Mouse (Mus musculus) MEL (cell line): ENCODE results near the gene Gls. TPM values are rescaled to one million over a fixed set of nuclear protein-coding genes. Genes with fewer than 3 reads are reported as not detected.

ENCODE experiments used
- DNase-seq: peaks from one replicate; pipeline ENCODE4 v3.0.0; 2011; ENCODE audit warnings: low read depth, low spot score
- H3K27ac ChIP-seq: 2 replicates; pipeline ENCODE4 v1.5.1; 2012; ENCODE audit warnings: low read depth, mild to moderate bottlenecking, control low read depth, low read length, moderate library complexity; ENCODE audit not compliant: control insufficient read depth
- H3K27me3 ChIP-seq, 2 experiments: fragments of 150-350 bp in 1 of 2; sonication (generic) in 1 of 2; 2 replicates each; pipeline ENCODE4 v1.6.1; 2012; ENCODE audit warnings: low read length in 2 of 2, mild to moderate bottlenecking in 2 of 2, improper control_type of control experiment in 1 of 2, moderate library complexity in 1 of 2; ENCODE audit not compliant: insufficient read depth in 2 of 2, control insufficient read depth in 1 of 2
- H3K36me3 ChIP-seq, 2 experiments: 2 replicates each; pipeline ENCODE4 v1.6.1; 2012 to 2014; ENCODE audit warnings: low read length in 2 of 2, improper control_type of control experiment in 1 of 2, inconsistent platforms in 1 of 2, mild to moderate bottlenecking in 1 of 2; ENCODE audit not compliant: insufficient read depth in 2 of 2, control insufficient read depth in 1 of 2
- H3K4me1 ChIP-seq, 2 experiments: fragments of 150-350 bp in 1 of 2; sonication (generic) in 1 of 2; 2 replicates each; pipeline ENCODE4 v1.6.1; 2012; ENCODE audit warnings: low read length in 2 of 2, improper control_type of control experiment in 1 of 2, mild to moderate bottlenecking in 1 of 2; ENCODE audit not compliant: insufficient read depth in 2 of 2, control insufficient read depth in 1 of 2
- H3K4me3 ChIP-seq, 2 experiments: fragments of 150-350 bp in 1 of 2; sonication (generic) in 1 of 2; 2 replicates each; pipeline ENCODE4 v1.5.1; 2012; ENCODE audit warnings: low read depth in 2 of 2, low read length in 2 of 2, mild to moderate bottlenecking in 2 of 2, moderate library complexity in 2 of 2, control low read depth in 1 of 2, improper control_type of control experiment in 1 of 2; ENCODE audit not compliant: control insufficient read depth in 1 of 2, insufficient read depth in 1 of 2
- H3K79me2 ChIP-seq: 2 replicates; pipeline ENCODE4 v1.6.1; 2012; ENCODE audit warnings: mild to moderate bottlenecking, low read length, moderate library complexity; ENCODE audit not compliant: control insufficient read depth, poor library complexity, insufficient read depth
- H3K9ac ChIP-seq: 2 replicates; pipeline ENCODE4 v1.6.1; 2012; ENCODE audit warnings: low read depth, mild to moderate bottlenecking, control low read depth, low read length, moderate library complexity; ENCODE audit not compliant: control insufficient read depth, poor library complexity, severe bottlenecking
- H3K9me3 ChIP-seq: fragments of 150-350 bp; sonication (generic); replicated peaks from 2 replicates; pipeline ENCODE4 v1.6.1; 2012; ENCODE audit warnings: mild to moderate bottlenecking, low read length, improper control_type of control experiment, moderate library complexity; ENCODE audit not compliant: insufficient read depth
- CHD2 ChIP-seq: IDR thresholded peaks from 2 replicates; pipeline ENCODE4 v1.6.1; 2011; ENCODE audit warnings: low read length, improper control_type of control experiment
- CTCF ChIP-seq, 3 experiments: IDR thresholded peaks in 2 of 3; conservative IDR thresholded peaks in 1 of 3; 2 replicates each; pipeline ENCODE4 v1.5.1; 2011 to 2012; ENCODE audit warnings: low read length in 3 of 3, low read depth in 2 of 3, mild to moderate bottlenecking in 2 of 3, improper control_type of control experiment in 1 of 3, inconsistent platforms in 1 of 3, mixed read lengths in 1 of 3, moderate library complexity in 1 of 3; ENCODE audit not compliant: control insufficient read depth in 1 of 3, insufficient read depth in 1 of 3, poor library complexity in 1 of 3, severe bottlenecking in 1 of 3
- E2F4 ChIP-seq: IDR thresholded peaks from 2 replicates; pipeline ENCODE4 v1.6.1; 2011; ENCODE audit warnings: low read depth, low read length, improper control_type of control experiment, borderline replicate concordance
- GATA1 ChIP-seq: IDR thresholded peaks from 2 replicates; pipeline ENCODE4 v1.6.1; 2011; ENCODE audit warnings: low read depth, low read length, improper control_type of control experiment
- HCFC1 ChIP-seq: IDR thresholded peaks from 2 replicates; pipeline ENCODE4 v1.6.1; 2012; ENCODE audit warnings: low read depth, mild to moderate bottlenecking, inconsistent platforms, low read length, improper control_type of control experiment, moderate library complexity
- JUND ChIP-seq: IDR thresholded peaks from 2 replicates; pipeline ENCODE4 v1.6.1; 2011; ENCODE audit warnings: low read depth, mild to moderate bottlenecking, improper control_type of control experiment, low read length
- MAFK ChIP-seq: IDR thresholded peaks from 2 replicates; pipeline ENCODE4 v1.6.1; 2011; ENCODE audit warnings: low read depth, mild to moderate bottlenecking, low read length, improper control_type of control experiment, borderline replicate concordance
- MAX ChIP-seq: IDR thresholded peaks from 2 replicates; pipeline ENCODE4 v1.6.1; 2011; ENCODE audit warnings: low read length, improper control_type of control experiment
- MAZ ChIP-seq: IDR thresholded peaks from 2 replicates; pipeline ENCODE4 v1.6.1; 2012; ENCODE audit warnings: low read depth, mild to moderate bottlenecking, inconsistent platforms, low read length, improper control_type of control experiment
- MEF2A ChIP-seq: IDR thresholded peaks from 2 replicates; pipeline ENCODE4 v1.6.1; 2014; ENCODE audit warnings: low read depth, mild to moderate bottlenecking, inconsistent platforms, low read length, improper control_type of control experiment; ENCODE audit not compliant: poor library complexity, insufficient replicate concordance, severe bottlenecking; ENCODE audit errors: extremely low read depth
- MYC ChIP-seq: IDR thresholded peaks from 2 replicates; pipeline ENCODE4 v1.6.1; 2011; ENCODE audit warnings: low read depth, mild to moderate bottlenecking, low read length, improper control_type of control experiment, moderate library complexity
- NELFE ChIP-seq: IDR thresholded peaks from 2 replicates; pipeline ENCODE4 v1.6.1; 2011; ENCODE audit warnings: low read depth, low read length, improper control_type of control experiment
- NRF1 ChIP-seq: IDR thresholded peaks from 2 replicates; pipeline ENCODE4 v1.6.1; 2014; ENCODE audit warnings: low read depth, mild to moderate bottlenecking, inconsistent platforms, low read length, improper control_type of control experiment, moderate library complexity; ENCODE audit not compliant: poor library complexity, insufficient read depth, severe bottlenecking
- POLR2AphosphoS2 ChIP-seq: IDR thresholded peaks from 2 replicates; pipeline ENCODE4 v1.6.1; 2011; ENCODE audit warnings: low read length, improper control_type of control experiment
- POLR2AphosphoS5 ChIP-seq: IDR thresholded peaks from 2 replicates; pipeline ENCODE4 v1.6.1; 2012; ENCODE audit warnings: low read depth, borderline replicate concordance, mild to moderate bottlenecking, inconsistent platforms, low read length, moderate library complexity, mixed read lengths
- RCOR1 ChIP-seq: IDR thresholded peaks from 2 replicates; pipeline ENCODE4 v1.6.1; 2012; ENCODE audit warnings: low read depth, mild to moderate bottlenecking, inconsistent platforms, low read length, improper control_type of control experiment
- TAL1 ChIP-seq: IDR thresholded peaks from 2 replicates; pipeline ENCODE4 v1.6.1; 2012; ENCODE audit warnings: mild to moderate bottlenecking, inconsistent platforms, low read length, moderate library complexity, mixed read lengths
- UBTF ChIP-seq: IDR thresholded peaks from 2 replicates; pipeline ENCODE4 v1.6.1; 2012; ENCODE audit warnings: low read depth, mild to moderate bottlenecking, inconsistent platforms, low read length, improper control_type of control experiment, moderate library complexity, borderline replicate concordance; ENCODE audit not compliant: insufficient read depth
- USF1 ChIP-seq: IDR thresholded peaks from 2 replicates; pipeline ENCODE4 v1.6.1; 2014; ENCODE audit warnings: low read depth, mild to moderate bottlenecking, inconsistent platforms, low read length, improper control_type of control experiment, moderate library complexity
- ZMIZ1 ChIP-seq: IDR thresholded peaks from 2 replicates; pipeline ENCODE4 v1.6.1; 2012; ENCODE audit warnings: low read depth, mild to moderate bottlenecking, inconsistent platforms, low read length, improper control_type of control experiment, moderate library complexity
- polyA plus RNA-seq, 2 experiments: library from polyadenylated mRNA; stranded (reverse) in 1 of 2; unstranded in 1 of 2; fragments of >175 nt in 1 of 2; fragments of >200 nt in 1 of 2; gene quantifications; 2 replicates each; pipeline versions ENCODE4 v1.2.1 to v1.2.4; 2012; ENCODE audit warnings: low replicate concordance in 2 of 2, low read depth in 1 of 2; ENCODE audit not compliant: insufficient read length in 2 of 2, insufficient read depth in 1 of 2, missing spikeins in 1 of 2
- total RNA-seq: library from RNA; depleted of rRNA; stranded (reverse); fragments of 300-350 nt; gene quantifications from 2 replicates; pipeline ENCODE4 v1.2.3, GENCODE M21; 2012

The Gls gene
- total and polyA plus RNA-seq, 3 experiments: 57.2 to 121 (median 91.9) TPM

DNA sequence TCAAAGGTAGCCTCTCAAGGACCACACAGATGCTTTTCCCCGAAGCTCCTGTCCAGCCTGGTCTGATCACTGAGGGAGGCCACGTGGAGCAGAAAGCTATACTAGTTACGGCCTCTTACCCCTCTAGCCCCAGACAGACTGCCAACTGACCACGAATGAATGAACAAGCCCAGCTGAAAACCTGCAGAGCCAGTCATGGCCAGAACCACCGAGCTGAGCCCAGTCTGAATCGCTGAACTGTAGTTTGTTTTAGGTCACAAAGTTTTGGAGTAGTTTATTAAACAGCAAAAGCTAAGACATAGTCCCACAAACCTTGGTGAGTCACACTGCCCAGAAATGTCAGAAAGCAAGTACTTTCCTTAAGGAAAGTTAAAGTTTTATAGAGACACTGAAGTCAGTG lies 45.0 kb upstream of the Gls start:
- H3K27me3 ChIP-seq: peaks cover 0 to 3% of the 10 kb centered on the region in 2 experiments; a peak in 3 of 4 replicates
- DNase-seq: no peak
- no peak overlapping the region for H3K4me3 ChIP-seq
- H3K27ac ChIP-seq: no peak overlapping the region
- H3K4me1 ChIP-seq: no peaks in the 10 kb centered on the region
- H3K9ac ChIP-seq: no peak overlapping the region
- H3K36me3 ChIP-seq: no peaks in the 10 kb centered on the region
- no peaks in the 10 kb centered on the region for H3K79me2 ChIP-seq
- TF ChIP-seq CHD2 (no peak), MYC (no peak), MEF2A (no peak), E2F4 (no peak), NELFE (no peak), GATA1 (no peak), POLR2AphosphoS2 (no peak), MAX (no peak), USF1 (no peak), ZMIZ1 (no peak), MAZ (no peak), UBTF (no peak), MAFK (no peak), HCFC1 (no peak), RCOR1 (no peak), POLR2AphosphoS5 (no peak)
- no peaks in the 10 kb centered on the region for H3K9me3 ChIP-seq

DNA sequence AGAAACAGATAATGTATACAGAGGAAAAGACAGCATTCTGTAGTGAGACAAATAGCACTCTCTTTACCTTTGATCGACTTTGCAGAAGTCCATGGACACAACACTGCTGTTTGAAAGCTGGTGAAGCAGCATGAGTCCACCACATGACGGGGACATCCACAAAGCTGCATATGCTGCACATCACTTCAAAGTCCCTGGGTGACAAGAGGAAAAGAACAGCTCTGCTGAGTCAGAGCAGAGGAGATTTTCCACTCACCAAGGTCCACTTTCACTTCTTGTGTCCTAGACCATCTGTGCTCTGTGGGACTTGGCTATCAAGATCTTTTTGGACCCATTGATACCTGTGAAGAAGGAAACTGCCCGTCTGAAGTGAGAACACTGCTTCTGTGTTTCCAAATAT lies 41.2 kb upstream of the Gls start:
- no peak for TF ChIP-seq CTCF (IDR thresholded peaks at IDR 0.05 in 2 of 3, conservative IDR thresholded peaks at IDR 0.05 in 1 of 3; ENCODE audit: control insufficient read depth in 1 of 3, insufficient read depth in 1 of 3, low read depth in 2 of 3, low read length in 3 of 3, poor library complexity in 1 of 3, severe bottlenecking in 1 of 3)
- TF ChIP-seq NELFE: no peak
- TF ChIP-seq NRF1: no peak
- TF ChIP-seq UBTF: no peak
- TF ChIP-seq TAL1: no peak
- TF ChIP-seq JUND: no peak
- no peak for TF ChIP-seq GATA1
- no peak for TF ChIP-seq MAFK
- H3K9me3 ChIP-seq: no peaks in the 10 kb centered on the region
- H3K27ac ChIP-seq: no peak overlapping the region
- no peaks in the 10 kb centered on the region for H3K79me2 ChIP-seq
- H3K36me3 ChIP-seq: no peaks in the 10 kb centered on the region
- H3K4me1 ChIP-seq: no peaks in the 10 kb centered on the region
- H3K4me3 ChIP-seq: no peak overlapping the region
- H3K27me3 ChIP-seq: peaks cover 0 to 3% of the 10 kb centered on the region in 2 experiments; a peak in 3 of 4 replicates
- DNase-seq: no peak
- no peak overlapping the region for H3K9ac ChIP-seq
